Mouse (Mus musculus) ES-Bruce4 (cell line): ENCODE data around the gene Kcnq4.

Experiments used
- CTCF ChIP-seq: IDR thresholded peaks from one replicate; pipeline ENCODE4 v1.8.1; 2011; ENCODE audit warnings: low read depth, low read length
- POLR2A ChIP-seq: IDR thresholded peaks from one replicate; pipeline ENCODE4 v1.8.1; 2011; ENCODE audit warnings: low read length; ENCODE audit not compliant: insufficient read depth

- TF ChIP-seq CTCF (peak; percentile 92), POLR2A (no peak)
Measured at GRCm38 (mm10) chr4:120692717-120693116, 55.7 kb downstream of the Kcnq4 start.
